Mouse (Mus musculus) kidney, postnatal 36 days (tissue): ENCODE measurements around the gene Rab3a.

Experiments
- DNase-seq, 2 experiments: peaks; one replicate each; pipeline ENCODE4 v3.0.0; 2021 to 2022; ENCODE audit warnings: mixed read lengths in 2 of 2

Gene Rab3a

DNA sequence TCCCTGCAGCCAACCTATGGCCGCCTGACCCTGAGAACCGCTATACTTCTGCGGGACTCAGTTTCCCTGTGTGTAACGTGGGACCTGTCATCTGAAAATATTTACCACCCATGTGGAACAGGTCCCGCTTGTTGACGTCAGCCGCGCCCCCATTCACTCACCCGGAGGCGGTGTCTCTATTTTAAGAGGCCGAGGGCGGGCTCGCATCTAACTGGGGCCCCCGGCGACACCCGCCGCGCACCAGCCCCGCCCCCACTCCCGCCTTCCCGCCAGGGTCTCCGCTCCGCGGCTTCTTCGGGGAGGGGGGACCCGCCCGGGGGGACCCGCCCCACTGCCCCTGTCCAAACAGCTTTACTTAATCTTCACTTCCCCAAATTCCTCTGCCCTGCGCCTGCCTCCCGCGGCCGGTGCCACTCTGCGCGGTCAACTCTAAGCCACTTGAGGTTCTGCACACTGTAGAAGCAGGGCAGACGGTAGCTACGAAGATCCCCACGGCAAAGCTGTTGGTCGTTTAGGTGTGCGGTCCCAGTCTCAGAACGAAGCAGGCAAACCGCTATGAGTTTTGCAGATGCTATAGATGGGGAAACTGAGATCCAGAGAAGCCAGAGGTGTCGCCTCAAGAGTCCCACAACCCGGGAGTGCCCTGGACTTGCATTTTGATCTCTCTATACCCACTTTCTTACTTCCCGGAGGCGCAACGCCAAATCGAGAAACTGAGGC, 49.4 kb downstream of the Rab3a start:
- peak in 1 of 2 experiments; percentile 58 for DNase-seq

DNA sequence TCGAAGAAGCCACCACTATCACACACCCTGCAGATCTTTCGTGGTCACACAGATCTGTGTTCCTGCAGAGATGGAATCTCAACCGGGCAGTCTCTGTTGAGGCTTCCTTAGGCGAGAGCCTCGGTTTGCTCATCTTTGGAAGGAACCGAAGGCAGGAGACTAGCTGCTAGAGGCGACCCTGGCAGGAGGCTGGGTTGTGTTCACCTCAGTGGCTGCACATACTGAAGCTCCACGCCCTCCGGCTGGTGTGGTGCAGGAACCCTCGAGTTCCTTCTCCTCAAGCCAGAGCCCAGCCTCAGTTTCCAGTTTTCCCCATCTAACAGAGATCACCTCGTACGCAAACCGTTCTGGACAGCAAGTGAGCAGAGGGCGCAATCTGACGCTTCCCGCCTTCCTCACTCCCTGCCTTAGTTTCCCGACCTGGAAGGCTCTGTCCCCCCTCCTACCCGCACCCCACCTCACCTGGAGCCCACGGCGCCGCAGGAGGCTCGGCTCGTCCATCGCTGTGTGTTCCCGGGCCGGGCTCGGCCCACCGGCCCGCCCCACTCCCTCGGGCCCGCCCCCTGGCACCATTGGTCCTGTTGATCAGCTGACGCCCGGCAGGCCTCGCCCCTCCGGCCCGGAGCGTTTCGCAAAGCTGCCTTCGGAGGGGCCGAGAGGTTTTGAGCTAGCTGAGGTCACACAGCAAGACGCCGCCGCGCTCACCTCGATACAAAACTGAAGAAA, 50.2 kb downstream of the Rab3a start, which contains the start of gene Mast3:
TSS of gene Mast3 (minus strand) at position 574 of the 726 bp plus-strand sequence.
- peak; percentile 92 to 96 for DNase-seq

DNA sequence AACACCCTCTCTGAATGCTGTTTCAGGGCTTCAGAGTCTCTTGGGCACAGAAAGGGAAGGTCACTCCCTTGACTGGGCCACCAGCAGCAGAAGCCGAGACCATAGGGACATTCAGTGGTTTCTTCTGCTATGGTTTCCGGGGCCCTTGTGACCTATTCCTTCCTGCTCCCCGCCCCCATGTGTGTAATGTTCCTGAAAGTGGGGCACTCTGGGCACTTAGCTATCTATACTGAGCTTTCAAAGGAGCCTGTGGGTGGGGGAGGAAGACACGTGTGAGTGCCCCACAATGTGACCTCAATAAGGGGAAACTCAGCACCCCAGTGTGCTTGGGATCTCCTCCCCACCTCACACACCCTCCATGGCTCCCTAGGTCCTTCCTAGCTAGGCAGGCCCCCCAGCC, 52.1 kb downstream of the Rab3a start:
- DNase-seq = peak in 1 of 2 experiments; percentile 41

DNA sequence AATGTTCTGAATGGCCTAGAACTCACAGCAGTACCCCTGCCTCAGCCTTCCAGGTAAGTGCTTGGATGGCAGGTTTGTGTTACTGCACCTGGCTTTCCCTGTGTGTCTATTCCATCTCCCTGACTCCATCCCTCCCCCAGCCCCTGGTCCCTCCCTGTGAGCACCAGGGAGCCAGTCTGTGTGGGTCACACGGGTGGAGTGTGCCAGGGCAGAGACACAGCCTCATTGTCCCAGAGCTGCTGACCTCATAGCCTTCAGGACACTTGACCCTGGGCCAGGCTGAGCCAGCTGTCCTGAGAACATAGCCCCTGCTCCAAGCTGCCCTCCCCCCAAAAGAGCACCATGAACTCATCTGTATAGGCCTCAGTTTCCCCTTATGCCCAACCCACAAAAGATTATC, 52.8 kb downstream of the Rab3a start:
- DNase-seq = no peak

DNA sequence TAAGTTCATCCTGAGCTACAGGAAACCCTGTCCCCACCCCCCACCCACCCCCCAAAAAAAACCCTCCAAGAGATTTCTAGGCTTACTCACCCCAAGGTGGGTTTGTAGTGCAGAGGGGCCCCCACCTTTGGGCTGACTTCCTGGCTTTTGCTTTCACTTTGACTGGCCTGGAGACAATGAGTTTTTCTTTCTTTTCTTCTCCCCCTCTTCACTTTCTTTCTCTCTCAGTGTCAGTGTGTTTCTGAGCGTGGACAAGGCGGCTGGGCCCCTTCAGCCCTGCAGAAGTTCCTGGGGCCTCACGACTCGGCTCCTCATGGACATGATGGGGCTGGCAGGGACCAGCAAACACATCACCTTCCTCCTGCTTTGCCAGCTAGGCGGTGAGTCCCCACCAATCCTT, 53.8 kb downstream of the Rab3a start, which contains the start of gene Il12rb1:
TSS of gene Il12rb1 (plus strand) at position 211 of the 400 bp plus-strand sequence.
- DNase-seq = no peak
